Mouse (Mus musculus) myocyte (in vitro differentiated cells): ENCODE data around the gene Olfr1410. TPM values are rescaled to one million over a fixed set of nuclear protein-coding genes. Genes with fewer than 3 reads are reported as not detected.

Experiments
- H3K27me3 ChIP-seq: one replicate; pipeline ENCODE4 v1.6.1; 2011; ENCODE audit not compliant: control insufficient read depth, insufficient read depth, insufficient read length
- H3K36me3 ChIP-seq: one replicate; pipeline ENCODE4 v1.6.1; 2011; ENCODE audit not compliant: control insufficient read depth, insufficient read depth
- H3K4me2 ChIP-seq: one replicate; pipeline ENCODE4 v1.6.1; 2011; ENCODE audit warnings: low read depth, control low read depth
- H3K4me3 ChIP-seq: one replicate; pipeline ENCODE4 v1.5.1; 2011; ENCODE audit warnings: mild to moderate bottlenecking, control low read depth, moderate library complexity
- H3K79me2 ChIP-seq: one replicate; pipeline ENCODE4 v1.6.1; 2011; ENCODE audit not compliant: control insufficient read depth, insufficient read depth
- H3ac ChIP-seq: one replicate; pipeline ENCODE4 v1.6.1; 2011; ENCODE audit not compliant: control insufficient read depth, insufficient read length
- CEBPB ChIP-seq: IDR thresholded peaks from 2 replicates; pipeline ENCODE4 v1.6.1; 2011; ENCODE audit warnings: mild to moderate bottlenecking, moderate library complexity; ENCODE audit not compliant: poor library complexity, insufficient read depth, severe bottlenecking
- E2F4 ChIP-seq: IDR thresholded peaks from one replicate; pipeline ENCODE4 v1.6.1; 2011; ENCODE audit warnings: mild to moderate bottlenecking, control low read depth, moderate library complexity; ENCODE audit not compliant: insufficient read depth
- MAX ChIP-seq: IDR thresholded peaks from one replicate; pipeline ENCODE4 v1.6.1; 2011; ENCODE audit warnings: low read depth, mild to moderate bottlenecking, control low read depth
- MYOD1 ChIP-seq, 3 experiments: IDR thresholded peaks; one replicate each; pipeline ENCODE4 v1.6.1; 2011; ENCODE audit warnings: control low read depth in 2 of 3, low read depth in 2 of 3, mild to moderate bottlenecking in 2 of 3, moderate library complexity in 1 of 3; ENCODE audit not compliant: insufficient read length in 2 of 3, control insufficient read depth in 1 of 3
- MYOG ChIP-seq, 3 experiments: IDR thresholded peaks; one replicate each; pipeline ENCODE4 v1.6.1; 2011; ENCODE audit warnings: control low read depth in 2 of 3, low read depth in 2 of 3, mild to moderate bottlenecking in 2 of 3; ENCODE audit not compliant: insufficient read length in 2 of 3, control insufficient read depth in 1 of 3, insufficient read depth in 1 of 3
- POLR2A ChIP-seq: IDR thresholded peaks from one replicate; pipeline ENCODE4 v1.6.1; 2011; ENCODE audit warnings: low read depth, mild to moderate bottlenecking, control low read depth, moderate library complexity; ENCODE audit not compliant: insufficient read length
- POLR2AphosphoS2 ChIP-seq: IDR thresholded peaks from one replicate; pipeline ENCODE4 v1.6.1; 2011; ENCODE audit warnings: low read depth, control low read depth; ENCODE audit not compliant: insufficient read length
- REST ChIP-seq: IDR thresholded peaks from one replicate; pipeline ENCODE4 v1.6.1; 2011; ENCODE audit warnings: mild to moderate bottlenecking, control low read depth, moderate library complexity; ENCODE audit not compliant: insufficient read depth, insufficient read length
- SRF ChIP-seq: IDR thresholded peaks from one replicate; pipeline ENCODE4 v1.6.1; 2011; ENCODE audit warnings: low read depth; ENCODE audit not compliant: control insufficient read depth, insufficient read length
- TCF12 ChIP-seq: IDR thresholded peaks from one replicate; pipeline ENCODE4 v1.6.1; 2011; ENCODE audit warnings: mild to moderate bottlenecking, control low read depth; ENCODE audit not compliant: poor library complexity, insufficient read depth, severe bottlenecking
- TCF3 ChIP-seq: IDR thresholded peaks from one replicate; pipeline ENCODE4 v1.6.1; 2011; ENCODE audit warnings: low read depth, control low read depth; ENCODE audit not compliant: insufficient read length
- USF1 ChIP-seq: IDR thresholded peaks from one replicate; pipeline ENCODE4 v1.6.1; 2011; ENCODE audit warnings: low read depth, mild to moderate bottlenecking, control low read depth, moderate library complexity
- polyA plus RNA-seq: library from polyadenylated mRNA; unstranded; fragments of >200 nt; fragmentation: generic; extraction: Trizol; gene quantifications from one replicate; pipeline ENCODE4 v1.2.1, GENCODE M21; 2012; ENCODE audit warnings: missing spikeins

Olfr1410 gene
- polyA plus RNA-seq, 1 experiment: not detected

GRCm38 (mm10) chr1:92641514-92642272 is 36.1 kb downstream of the Olfr1410 start, which contains the start of gene Cops9:
TSS of gene Cops9 (minus strand) at chr1:92641985.
- Histone ChIP-seq H3ac (peak within 1 kb of the TSS; percentile 86), H3K79me2 (peaks cover 21% of the 10 kb centered on the region), H3K27me3 (no peaks in the 10 kb centered on the region), H3K4me3 (peak within 1 kb of the TSS; percentile 78), H3K4me2 (peak within 1 kb of the TSS; percentile 97), H3K36me3 (peaks cover 16% of the 10 kb centered on the region)
- peak; percentile 58 for TF ChIP-seq POLR2AphosphoS2
- TF ChIP-seq POLR2A: peak; percentile 85
- TF ChIP-seq MYOD1 (IDR thresholded peaks at IDR 0.05; ENCODE audit: control insufficient read depth in 1 of 3, insufficient read length in 2 of 3, low read depth in 2 of 3): no peak
- TF ChIP-seq CEBPB: no peak

GRCm38 (mm10) chr1:92643691-92644090 is 38.1 kb downstream of the Olfr1410 start:
- Histone ChIP-seq H3K27me3 (no peaks in the 10 kb centered on the region), H3K79me2 (peaks cover 21% of the 10 kb centered on the region), H3ac (no peak overlapping the region), H3K4me3 (no peak overlapping the region), H3K4me2 (no peak overlapping the region), H3K36me3 (peaks cover 5% of the 10 kb centered on the region)
- TF ChIP-seq E2F4: no peak
- TF ChIP-seq TCF12: no peak
- no peak for TF ChIP-seq USF1
- no peak for TF ChIP-seq MAX
- TF ChIP-seq POLR2AphosphoS2: no peak
- no peak for TF ChIP-seq SRF
- no peak for TF ChIP-seq POLR2A
- TF ChIP-seq MYOG (IDR thresholded peaks at IDR 0.05; ENCODE audit: control insufficient read depth in 1 of 3, insufficient read depth in 1 of 3, insufficient read length in 2 of 3, low read depth in 2 of 3): no peak
- TF ChIP-seq TCF3: no peak
- TF ChIP-seq CEBPB: no peak
- no peak for TF ChIP-seq MYOD1 (IDR thresholded peaks at IDR 0.05; ENCODE audit: control insufficient read depth in 1 of 3, insufficient read length in 2 of 3, low read depth in 2 of 3)
- TF ChIP-seq REST: no peak

GRCm38 (mm10) chr1:92644916-92645315 is 39.3 kb downstream of the Olfr1410 start:
- Histone ChIP-seq H3K4me2 (no peak overlapping the region), H3K4me3 (no peak overlapping the region), H3ac (no peak overlapping the region), H3K27me3 (no peaks in the 10 kb centered on the region), H3K79me2 (peaks cover 17% of the 10 kb centered on the region), H3K36me3 (no peaks in the 10 kb centered on the region)
- TF ChIP-seq POLR2AphosphoS2: no peak
- TF ChIP-seq TCF12: no peak
- TF ChIP-seq E2F4: no peak
- no peak for TF ChIP-seq REST
- TF ChIP-seq USF1: no peak
- TF ChIP-seq MAX: no peak
- TF ChIP-seq MYOD1 (IDR thresholded peaks at IDR 0.05; ENCODE audit: control insufficient read depth in 1 of 3, insufficient read length in 2 of 3, low read depth in 2 of 3): no peak

- Histone ChIP-seq H3K4me2 (no peak overlapping the region), H3K4me3 (no peak overlapping the region), H3ac (no peak overlapping the region), H3K36me3 (no peaks in the 10 kb centered on the region), H3K79me2 (peaks cover 5% of the 10 kb centered on the region), H3K27me3 (no peaks in the 10 kb centered on the region)
- no peak for TF ChIP-seq E2F4
- TF ChIP-seq USF1: no peak
- no peak for TF ChIP-seq SRF
- no peak for TF ChIP-seq MYOD1 (IDR thresholded peaks at IDR 0.05; ENCODE audit: control insufficient read depth in 1 of 3, insufficient read length in 2 of 3, low read depth in 2 of 3)
- TF ChIP-seq TCF12: no peak
- no peak for TF ChIP-seq POLR2A
- TF ChIP-seq MYOG (IDR thresholded peaks at IDR 0.05; ENCODE audit: control insufficient read depth in 1 of 3, insufficient read depth in 1 of 3, insufficient read length in 2 of 3, low read depth in 2 of 3): no peak
- TF ChIP-seq REST: no peak
- TF ChIP-seq CEBPB: no peak
- no peak for TF ChIP-seq MAX
- no peak for TF ChIP-seq POLR2AphosphoS2
- no peak for TF ChIP-seq TCF3
These were observed 40.5 kb downstream of the Olfr1410 start for GRCm38 (mm10) chr1:92646111-92646510.

GRCm38 (mm10) chr1:92646601-92647000 is 41.0 kb downstream of the Olfr1410 start:
- no peak overlapping the region for H3ac ChIP-seq

More at GRCm38 (mm10) chr1:92646601-92647000, 41.0 kb downstream of the Olfr1410 start:
- no peaks in the 10 kb centered on the region for H3K27me3 ChIP-seq
- H3K36me3 ChIP-seq: no peaks in the 10 kb centered on the region
- H3K4me2 ChIP-seq: no peak overlapping the region
- TF ChIP-seq USF1 (no peak), TCF3 (no peak), SRF (no peak), TCF12 (no peak), MYOG (IDR thresholded peaks at IDR 0.05; ENCODE audit: control insufficient read depth in 1 of 3, insufficient read depth in 1 of 3, insufficient read length in 2 of 3, low read depth in 2 of 3) (no peak), REST (no peak), MAX (no peak), POLR2A (no peak), E2F4 (no peak), POLR2AphosphoS2 (no peak), MYOD1 (IDR thresholded peaks at IDR 0.05; ENCODE audit: control insufficient read depth in 1 of 3, insufficient read length in 2 of 3, low read depth in 2 of 3) (no peak), CEBPB (no peak)
- H3K79me2 ChIP-seq: no peaks in the 10 kb centered on the region
- H3K4me3 ChIP-seq: no peak overlapping the region
